Mouse (Mus musculus) stomach, postnatal 0 days (tissue): ENCODE measurements around the gene Knop1. TPM values are rescaled to one million over a fixed set of nuclear protein-coding genes. Genes with fewer than 3 reads are reported as not detected.

ENCODE experiments used
- ATAC-seq: fragments of 200-750 bp; cut with Nextera tagmentation; 2 replicates; pipeline ENCODE4 v1.8.0; 2017; ENCODE audit not compliant: low FRiP score, low TSS enrichment
- DNase-seq: peaks from one replicate; pipeline ENCODE4 v3.0.0-alpha.2; 2016; ENCODE audit warnings: low spot score
- H3K27ac ChIP-seq: fragments of 300-500 bp; sonication (generic); replicated peaks from 2 replicates; pipeline ENCODE4 v1.5.1; 2014; ENCODE audit warnings: mild to moderate bottlenecking, control low read depth
- H3K27me3 ChIP-seq: fragments of 300-500 bp; sonication (generic); 2 replicates; pipeline ENCODE4 v1.6.1; 2014; ENCODE audit warnings: low read length; ENCODE audit not compliant: control insufficient read depth, insufficient read depth
- H3K36me3 ChIP-seq: fragments of 300-500 bp; sonication (generic); 2 replicates; pipeline ENCODE4 v1.6.1; 2014; ENCODE audit warnings: low read length, mixed read lengths; ENCODE audit not compliant: control insufficient read depth, insufficient read depth
- H3K4me1 ChIP-seq: fragments of 300-500 bp; sonication (generic); replicated peaks from 2 replicates; pipeline ENCODE4 v1.6.1; 2014; ENCODE audit warnings: antibody characterized with exemption; ENCODE audit not compliant: control insufficient read depth, insufficient read depth
- H3K4me2 ChIP-seq: fragments of 300-500 bp; sonication (generic); replicated peaks from 2 replicates; pipeline ENCODE4 v1.6.1; 2014; ENCODE audit warnings: low read depth, mild to moderate bottlenecking, control low read depth, moderate library complexity
- H3K4me3 ChIP-seq: fragments of 300-500 bp; sonication (generic); 2 replicates; pipeline ENCODE4 v1.5.1; 2014; ENCODE audit warnings: low read depth, low read length, control low read depth
- H3K9ac ChIP-seq: fragments of 300-500 bp; sonication (generic); 2 replicates; pipeline ENCODE4 v1.6.1; 2014; ENCODE audit warnings: mild to moderate bottlenecking, low read length, control low read depth, mixed read lengths
- H3K9me3 ChIP-seq: fragments of 300-500 bp; sonication (generic); 2 replicates; pipeline ENCODE4 v1.6.1; 2016; ENCODE audit warnings: low read length; ENCODE audit not compliant: control insufficient read depth
- CTCF ChIP-seq: IDR thresholded peaks from 2 replicates; pipeline ENCODE4 v1.5.1; 2016; ENCODE audit warnings: antibody characterized with exemption, low read depth, mild to moderate bottlenecking, moderate library complexity
- EP300 ChIP-seq: optimal IDR thresholded peaks from 2 replicates; pipeline ENCODE3; 2016; ENCODE audit warnings: antibody characterized with exemption
- WGBS: fragments of 180-500 bp; shearing (Covaris S2); extraction: QIAGEN DNeasy Blood & Tissue Kit; methylation state at CpG from one replicate; pipeline ENCODE4 v1.1.7; 2014; 5-methylcytosine and 5-hydroxymethylcytosine counted together
- polyA plus RNA-seq: library from polyadenylated mRNA; unstranded; fragments of >200 nt; fragmentation: Nextera tagmentation; extraction: Ambion mirVana; gene quantifications from 2 replicates; pipeline ENCODE4 v1.2.1, GENCODE M21; 2015

Gene Knop1
- polyA plus RNA-seq, 1 experiment from 2014 or later = 51.4 TPM

- Histone ChIP-seq H3K4me1 (no peaks in the 10 kb centered on the region; the same call in 1 of the 2 replicates), H3K4me3 (no peak overlapping the region), H3K4me2 (no peak overlapping the region), H3K27me3 (no peaks in the 10 kb centered on the region), H3K9me3 (no peaks in the 10 kb centered on the region), H3K9ac (no peak overlapping the region), H3K27ac (no peak overlapping the region), H3K36me3 (peaks cover 17% of the 10 kb centered on the region)
- ATAC-seq (no peak), DNase-seq (peak; percentile 39)
- 66% methylated on average over 7 of the region's 7 CpGs for WGBS
- TF ChIP-seq EP300 = no peak
- TF ChIP-seq CTCF = no peak
Measured at GRCm38 (mm10) chr7:118851571-118851970, 4.5 kb downstream of the Knop1 start.

GRCm38 (mm10) chr7:118850676-118851290 is 5.3 kb downstream of the Knop1 start:
- no peak for TF ChIP-seq CTCF
- TF ChIP-seq EP300 = no peak
- Histone ChIP-seq H3K36me3 (peaks cover 20% of the 10 kb centered on the region), H3K9me3 (no peaks in the 10 kb centered on the region), H3K4me2 (no peak overlapping the region), H3K27ac (no peak overlapping the region), H3K4me3 (no peak overlapping the region), H3K4me1 (no peaks in the 10 kb centered on the region; the same call in 1 of the 2 replicates), H3K9ac (no peak overlapping the region), H3K27me3 (no peaks in the 10 kb centered on the region)
- DNase-seq (peak; percentile 63), ATAC-seq (peak; percentile 30)
- 52% methylated on average over 9 of the region's 9 CpGs for WGBS

GRCm38 (mm10) chr7:118849543-118850250 is 6.4 kb downstream of the Knop1 start:
- Histone ChIP-seq H3K4me2 (no peak overlapping the region), H3K4me3 (no peak overlapping the region), H3K27me3 (no peaks in the 10 kb centered on the region), H3K9ac (no peak overlapping the region), H3K4me1 (no peaks in the 10 kb centered on the region; the same call in 1 of the 2 replicates), H3K27ac (peak overlapping the region; percentile 45; the same call in 1 of the 2 replicates), H3K36me3 (peaks cover 20% of the 10 kb centered on the region), H3K9me3 (no peaks in the 10 kb centered on the region)
- TF ChIP-seq CTCF (no peak), EP300 (no peak)
- WGBS = 49% methylated on average over 5 of the region's 5 CpGs
- ATAC-seq (no peak), DNase-seq (no peak)

- Histone ChIP-seq H3K4me2 (no peak overlapping the region), H3K9me3 (no peaks in the 10 kb centered on the region), H3K27me3 (no peaks in the 10 kb centered on the region), H3K4me3 (no peak overlapping the region), H3K4me1 (no peaks in the 10 kb centered on the region), H3K9ac (no peak overlapping the region; the same call in 1 of the 2 replicates), H3K27ac (no peak overlapping the region), H3K36me3 (peaks cover 23% of the 10 kb centered on the region)
- TF ChIP-seq CTCF (no peak), EP300 (no peak)
- 63% methylated on average over 10 of the region's 10 CpGs for WGBS
- 0 out of 2 replicates have a peak, but pooled peaks have one; percentile 17 for ATAC-seq
- DNase-seq = peak; percentile 62
Measured at GRCm38 (mm10) chr7:118848796-118849195, 7.3 kb downstream of the Knop1 start.

GRCm38 (mm10) chr7:118846329-118846728 is 9.7 kb downstream of the Knop1 start:
- no peak overlapping the region for H3K9ac ChIP-seq
- DNase-seq (no peak), ATAC-seq (no peak)
- H3K36me3 ChIP-seq = peaks cover 23% of the 10 kb centered on the region
- H3K4me3 ChIP-seq = no peak overlapping the region
- no peak overlapping the region for H3K4me2 ChIP-seq
- no peaks in the 10 kb centered on the region for H3K4me1 ChIP-seq
- 74% methylated on average over 4 of the region's 4 CpGs for WGBS
- no peaks in the 10 kb centered on the region for H3K27me3 ChIP-seq
- no peaks in the 10 kb centered on the region for H3K9me3 ChIP-seq
- no peak for TF ChIP-seq CTCF
- TF ChIP-seq EP300 = no peak
- no peak overlapping the region for H3K27ac ChIP-seq

GRCm38 (mm10) chr7:118845141-118845540 is 10.9 kb downstream of the Knop1 start:
- Histone ChIP-seq H3K27me3 (no peaks in the 10 kb centered on the region), H3K4me1 (no peaks in the 10 kb centered on the region), H3K9me3 (no peaks in the 10 kb centered on the region), H3K4me3 (no peak overlapping the region), H3K4me2 (no peak overlapping the region), H3K9ac (no peak overlapping the region), H3K27ac (no peak overlapping the region), H3K36me3 (peaks cover 25% of the 10 kb centered on the region)
- DNase-seq (peak; percentile 66), ATAC-seq (peak; percentile 64)
- 55% methylated on average over 5 of the region's 5 CpGs for WGBS
- TF ChIP-seq CTCF = no peak
- no peak for TF ChIP-seq EP300
